Mouse (Mus musculus): ENCODE results near the gene Dip2b.

DNA sequence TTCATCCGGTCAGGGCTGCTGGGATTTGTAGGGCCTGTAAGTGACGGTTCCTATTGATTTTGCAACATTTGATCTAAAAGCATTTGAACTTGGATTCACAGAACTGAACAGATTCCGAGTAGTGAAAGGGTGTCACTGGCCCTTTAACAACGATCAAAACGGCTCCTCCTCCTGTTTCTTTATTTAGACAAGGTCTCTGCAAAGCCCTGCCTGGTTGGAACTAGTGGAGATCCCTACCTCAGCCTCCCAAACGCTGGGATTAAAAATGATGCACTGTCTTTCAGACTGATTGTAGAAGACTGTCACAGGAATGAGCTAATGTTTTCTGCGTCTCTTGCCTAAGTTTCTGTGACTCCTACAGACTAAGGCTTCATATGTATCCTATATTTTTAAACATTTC is 140.0 kb downstream of the Dip2b start:
- TF ChIP-seq CTCF (IDR thresholded peaks at IDR 0.05; ENCODE audit: low read depth): no peak
- no peak for TF ChIP-seq EP300 (IDR thresholded peaks at IDR 0.05; ENCODE audit: low read depth)
